Mouse (Mus musculus): ENCODE data around the gene Gm13420. TPM values are rescaled to one million over a fixed set of nuclear protein-coding genes. Genes with fewer than 3 reads are reported as not detected.

Gene Gm13420
- total RNA-seq, 2 experiments from 2014 or later, result 1.9 to 2.2 TPM

DNA sequence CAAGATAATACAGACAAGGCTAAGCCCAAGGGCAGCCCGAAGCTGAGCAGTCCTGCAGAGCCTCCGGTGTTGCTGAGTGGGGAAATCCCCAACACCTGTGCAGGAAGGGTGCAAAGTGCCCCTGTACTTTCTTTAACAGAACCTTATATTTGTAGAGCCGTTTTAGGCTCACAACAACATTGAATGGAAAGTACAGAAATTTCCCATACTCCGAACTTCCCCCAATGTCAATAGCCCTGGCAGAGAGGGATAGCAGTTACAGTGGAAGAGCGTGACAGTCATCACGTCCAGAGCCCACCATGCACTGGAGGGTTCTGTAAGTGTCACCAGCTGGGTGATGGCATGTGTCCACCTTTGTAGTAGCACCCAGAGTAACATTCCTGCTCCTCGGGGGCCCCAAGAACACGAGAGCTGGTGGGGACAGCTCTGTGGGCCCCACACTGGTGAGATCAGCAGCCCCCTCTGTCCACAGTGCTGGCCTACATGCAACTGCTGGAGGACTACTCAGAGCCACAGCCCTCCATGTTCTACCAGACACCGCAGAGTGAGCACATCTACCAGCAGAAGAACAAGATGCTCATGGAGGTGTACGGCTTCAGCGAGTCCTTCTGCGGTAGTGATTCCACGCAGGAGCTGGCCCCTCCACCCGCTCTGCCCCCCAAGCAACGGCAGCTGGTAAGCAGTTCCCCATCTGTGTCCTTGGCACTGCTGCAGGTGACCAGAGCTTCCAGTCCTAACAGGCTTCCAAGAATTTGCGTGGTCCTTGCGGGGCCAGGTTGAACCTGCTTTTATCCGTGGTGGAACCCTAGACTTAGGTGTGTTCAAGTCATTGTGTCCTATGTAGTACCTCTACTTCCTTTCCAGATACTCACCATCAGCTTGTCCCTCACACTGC is 44.5 kb downstream of the Gm13420 start:
- intact Hi-C loops (cut with DNase I), result no loop called here
- DNase-seq (ENCODE audit: low spot score in 2 of 2), result no peak

DNA sequence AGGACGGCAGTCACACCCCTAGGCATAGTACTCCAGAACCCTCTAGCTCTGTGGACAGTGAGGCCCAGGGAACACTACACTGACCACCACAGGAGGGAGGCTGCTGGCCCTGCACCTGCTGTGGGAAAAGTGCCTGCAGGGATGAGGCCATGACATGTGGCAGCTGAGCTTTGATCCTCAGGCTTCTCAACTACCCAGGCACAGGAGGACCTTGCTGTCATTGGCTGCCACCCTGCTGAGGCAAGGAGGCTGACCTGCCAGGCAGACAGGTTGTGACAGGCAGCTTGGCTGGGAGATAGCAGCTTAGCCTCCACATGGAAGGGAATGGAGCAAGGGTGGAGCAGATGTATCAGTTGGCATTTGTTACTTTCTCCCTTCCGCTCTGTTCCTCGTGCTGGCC is 46.0 kb downstream of the Gm13420 start:
- intact Hi-C loops (cut with DNase I), result no loop called here
- DNase-seq (ENCODE audit: low spot score in 2 of 2), result no peak

DNA sequence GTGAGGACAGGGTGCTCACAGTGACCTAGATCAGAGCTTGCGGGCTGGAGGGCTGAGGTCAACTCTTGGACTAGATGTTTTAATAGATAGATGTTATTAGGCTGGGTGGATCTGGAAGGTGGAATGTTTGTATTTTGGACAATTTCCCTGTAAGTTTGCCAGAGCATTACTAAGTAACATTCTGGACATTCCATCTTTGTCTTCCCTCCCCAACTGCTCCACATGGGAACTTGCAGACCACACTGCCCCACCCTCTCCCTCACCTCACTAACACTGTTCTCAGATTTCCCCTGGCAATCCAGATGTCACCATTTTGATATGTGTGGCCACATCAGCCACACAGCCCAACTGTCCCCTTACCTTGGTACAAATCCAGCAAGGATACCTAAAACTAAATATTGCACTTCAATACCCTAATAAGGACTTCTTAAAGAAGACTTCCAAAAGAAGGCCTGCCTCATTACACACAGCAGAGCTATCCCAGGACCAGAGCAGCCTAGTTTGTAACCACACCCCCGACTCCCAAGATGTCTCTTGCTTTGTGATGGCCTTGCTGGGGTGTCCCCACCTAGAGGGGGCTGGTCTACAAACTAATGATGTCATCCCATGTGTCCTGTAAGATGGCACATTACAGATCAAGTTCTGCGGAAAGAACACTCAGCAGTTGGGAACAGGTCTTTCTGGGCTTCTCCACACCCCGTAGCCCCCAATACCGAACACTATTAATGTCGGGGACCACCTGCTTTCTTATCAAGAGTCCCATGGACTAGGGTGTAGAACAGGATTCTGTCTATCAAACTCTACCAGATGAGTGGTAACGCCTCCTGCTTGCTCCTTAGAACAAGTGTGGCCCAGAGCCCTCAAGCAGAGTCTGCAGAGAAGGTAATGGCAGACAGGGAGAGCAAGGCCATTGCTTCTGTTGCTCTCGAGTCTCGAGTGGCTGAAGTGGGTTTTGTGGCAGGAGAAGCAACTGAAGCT is 48.1 kb downstream of the Gm13420 start:
- intact Hi-C loops (cut with DNase I), result no loop called here
- no peak for DNase-seq (ENCODE audit: low spot score in 2 of 2)

DNA sequence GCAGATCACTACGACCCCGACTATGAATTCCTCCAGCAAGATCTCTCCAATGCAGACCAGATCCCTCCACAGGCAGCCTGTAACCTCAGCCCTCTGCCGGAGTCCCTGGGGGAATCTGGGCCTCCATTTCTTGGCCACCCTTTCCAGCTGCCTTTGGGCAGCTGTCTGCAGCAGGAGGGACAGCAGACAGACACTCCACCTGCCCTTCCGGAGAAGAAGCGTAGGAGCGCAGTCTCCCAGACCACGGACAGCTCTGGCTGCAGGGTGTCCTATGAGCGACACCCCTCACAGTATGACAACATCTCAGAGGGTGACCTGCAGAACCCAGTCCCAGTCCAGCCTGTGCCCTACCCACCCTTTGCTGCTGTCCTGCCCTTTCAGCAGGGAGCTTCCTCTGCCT is 49.3 kb downstream of the Gm13420 start:
- intact Hi-C loops (cut with DNase I), result no loop called here
- no peak for DNase-seq (ENCODE audit: low spot score in 2 of 2)

DNA sequence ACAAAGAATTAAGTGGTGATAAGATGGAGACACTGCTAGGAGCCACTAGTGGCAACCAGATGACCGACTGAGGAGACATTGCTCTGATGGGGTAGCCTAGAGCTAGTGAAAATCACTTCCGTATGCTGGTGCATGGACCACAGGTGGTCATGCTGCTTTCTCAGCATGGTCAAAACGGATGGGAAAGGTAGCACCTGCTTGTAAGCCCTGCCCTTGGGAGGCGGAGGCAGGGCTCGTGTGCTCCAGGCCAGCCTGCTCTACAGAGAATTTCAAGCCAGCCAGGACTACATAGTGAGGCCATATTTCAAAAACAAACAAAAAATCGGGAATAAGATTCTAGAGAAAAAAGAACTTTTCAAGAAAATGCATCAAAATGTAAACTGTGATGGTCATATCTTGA is 50.1 kb downstream of the Gm13420 start:
- no peak for DNase-seq (ENCODE audit: low spot score in 2 of 2)
- intact Hi-C loops (cut with DNase I), result no loop called here

DNA sequence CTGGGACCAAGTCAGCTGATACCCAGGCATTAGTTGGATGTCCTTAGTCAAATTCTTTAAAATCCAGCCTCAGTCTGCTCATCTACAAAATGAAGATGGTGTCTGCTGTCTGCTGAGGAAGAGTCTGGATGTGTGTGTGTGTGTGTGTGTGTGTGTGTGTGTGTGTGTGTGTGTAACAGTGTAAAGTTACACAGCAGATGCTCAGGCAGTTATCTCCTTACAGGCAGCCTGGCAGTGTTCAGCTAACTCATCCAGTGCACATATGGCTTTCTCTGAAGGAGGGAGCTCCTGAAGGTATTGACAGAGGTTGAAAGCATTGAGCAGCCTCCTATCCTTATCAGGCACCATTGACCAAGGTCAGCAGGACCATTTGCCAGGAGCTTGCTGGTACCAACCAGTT is 50.6 kb downstream of the Gm13420 start:
- peak in 1 of 2 experiments; percentile 55 for DNase-seq (ENCODE audit: low spot score in 2 of 2)
- intact Hi-C loops (cut with DNase I), result no loop called here

DNA sequence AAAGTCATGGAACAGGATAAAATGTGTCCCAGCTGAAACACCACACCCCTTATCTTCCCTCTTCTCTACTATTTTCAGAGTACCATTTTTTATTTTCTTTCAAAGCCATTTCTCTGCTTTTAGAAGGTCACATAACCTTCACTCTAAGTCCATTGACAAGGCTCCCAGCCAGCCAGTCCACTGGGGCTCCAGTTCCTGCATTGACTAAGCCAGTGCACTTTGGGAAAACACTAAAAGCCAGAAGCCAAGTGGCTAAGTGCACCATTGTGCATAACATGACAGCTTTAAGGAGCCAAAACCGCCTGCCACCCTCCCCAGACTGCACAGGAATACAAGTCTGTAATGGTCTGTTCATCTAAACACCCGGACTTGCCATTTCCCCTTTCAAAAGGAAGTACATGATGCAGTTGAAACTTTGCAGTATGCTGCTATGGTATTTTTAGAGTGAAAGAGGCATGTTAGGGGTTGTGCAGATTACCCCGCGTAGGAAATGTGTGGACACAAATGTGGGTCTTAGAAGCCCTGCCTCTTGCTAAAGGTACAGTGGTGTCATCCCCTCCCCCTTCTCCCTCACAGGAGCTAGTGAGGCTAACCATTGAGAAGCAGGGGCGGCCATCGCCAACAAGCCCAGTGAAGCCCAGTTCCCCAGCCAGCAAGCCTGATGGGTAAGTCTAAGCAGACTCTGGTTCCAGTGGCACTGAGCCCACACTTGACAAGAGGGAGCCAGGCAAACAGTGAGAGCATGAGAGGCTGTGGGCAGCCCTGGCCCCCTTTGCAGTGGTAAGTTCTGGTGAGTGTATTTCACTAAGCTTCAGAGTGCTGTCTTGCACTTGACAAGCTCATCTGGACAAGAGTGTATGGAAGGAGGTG is 52.8 kb downstream of the Gm13420 start:
- no peak for DNase-seq (ENCODE audit: low spot score in 2 of 2)
- intact Hi-C loops (cut with DNase I), result no loop called here

DNA sequence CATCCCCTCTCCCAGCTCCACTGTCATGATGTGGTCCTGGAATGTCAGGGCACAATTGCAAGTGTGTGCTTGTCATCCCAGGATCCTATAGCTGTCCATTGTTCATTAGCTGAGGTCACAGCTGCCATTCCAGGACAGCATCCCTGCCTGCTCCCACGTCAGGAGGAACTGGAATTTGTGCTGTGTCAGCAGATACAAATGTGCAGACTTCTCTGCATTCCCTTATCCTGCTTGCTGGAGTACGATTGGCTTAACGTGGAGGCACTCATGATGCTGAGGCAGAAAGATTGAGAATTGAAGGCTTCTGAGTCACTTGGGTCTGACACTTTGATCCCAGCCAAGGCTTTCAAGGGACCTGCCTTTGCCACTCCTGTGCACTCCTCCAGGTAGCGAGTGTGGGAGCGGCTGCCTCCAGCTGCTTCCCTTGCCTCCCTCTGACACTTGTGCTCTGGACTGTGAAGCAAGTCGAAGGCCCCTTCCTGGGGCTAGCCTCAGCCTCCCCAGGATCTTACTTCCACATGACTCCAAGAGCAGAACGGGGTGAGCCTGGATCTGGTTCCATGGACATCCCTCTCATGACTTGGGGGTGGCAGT is 55.2 kb downstream of the Gm13420 start:
- intact Hi-C loops (cut with DNase I), result no loop called here
- no peak for DNase-seq (ENCODE audit: low spot score in 2 of 2)

Other genes starting within 250 kb of the Gm13420 start
- 100 to 1,000 TPM; 110 TPM for gene Rapgef1, start 132.0 kb downstream of the Gm13420 start, total RNA-seq (2021)
- not detected for gene Gm13547, start 7.6 kb upstream of the Gm13420 start, total RNA-seq (2021)
- gene Coq4, start 35.8 kb upstream of the Gm13420 start, total RNA-seq (2021), result 10 to 100 TPM; 28.1 to 28.9 TPM
- 10 to 100 TPM; 39.3 to 44.9 TPM for gene Trub2, start 36.8 kb upstream of the Gm13420 start, total RNA-seq (2021)
- gene Slc27a4, start 50.9 kb upstream of the Gm13420 start, total RNA-seq (2021), result 10 to 100 TPM; 82.2 to 84.1 TPM
- 10 to 100 TPM; 52.5 to 53.9 TPM for gene Urm1, start 68.4 kb upstream of the Gm13420 start, total RNA-seq (2021)
- 1 to 10 TPM; 4.6 to 5.8 TPM for gene Cercam, start 117.5 kb upstream of the Gm13420 start, total RNA-seq (2021)
- gene Odf2, start 137.5 kb upstream of the Gm13420 start, total RNA-seq (2021), result 10 to 100 TPM; 86.9 to 96.3 TPM
- 10 to 100 TPM; 40.9 to 42.6 TPM for gene Gle1, start 183.7 kb upstream of the Gm13420 start, total RNA-seq (2021)
- gene Sptan1, start 213.9 kb upstream of the Gm13420 start, total RNA-seq (2021), result 100 to 1,000 TPM; 940 to 943 TPM